Mouse (Mus musculus): ENCODE measurements around the gene Zic2.

- TF ChIP-seq KAT2A (IDR thresholded peaks at IDR 0.05; ENCODE audit: insufficient replicate concordance, low read length), result no peak
- TF ChIP-seq POLR2A (IDR thresholded peaks at IDR 0.05; ENCODE audit: low read depth, low read length), result no peak
- no peak for TF ChIP-seq ZKSCAN1 (IDR thresholded peaks at IDR 0.05; ENCODE audit: borderline replicate concordance, low read depth, low read length)
- no peak for TF ChIP-seq CTCF (conservative IDR thresholded peaks at IDR 0.05 in 1 of 2, IDR thresholded peaks at IDR 0.05 in 1 of 2; ENCODE audit: low read depth in 2 of 2, low read length in 2 of 2)
- TF ChIP-seq EP300 (IDR thresholded peaks at IDR 0.05; ENCODE audit: low read length), result no peak
- TF ChIP-seq ELF1 (IDR thresholded peaks at IDR 0.05; ENCODE audit: low read depth, low read length), result no peak
Measured at GRCm38 (mm10) chr14:122463080-122463691, 12.0 kb upstream of the Zic2 start.
